Mouse (Mus musculus) limb, embryonic 13.5 days (tissue): ENCODE data around the gene Crot. TPM values are rescaled to one million over a fixed set of nuclear protein-coding genes. Genes with fewer than 3 reads are reported as not detected.

Source experiments
- ATAC-seq: fragments of 200-750 bp; cut with Nextera tagmentation; 2 replicates; pipeline ENCODE4 v1.8.0; 2017; ENCODE audit warnings: low read depth, moderate number of reproducible peaks, moderate TSS enrichment; ENCODE audit not compliant: low FRiP score
- H3K27ac ChIP-seq: fragments of 300-500 bp; sonication (generic); 2 replicates; pipeline ENCODE4 v1.5.1; 2015; ENCODE audit warnings: inconsistent platforms, mild to moderate bottlenecking, moderate library complexity
- H3K27me3 ChIP-seq: fragments of 300-500 bp; sonication (generic); 2 replicates; pipeline ENCODE4 v1.6.1; 2015; ENCODE audit warnings: mild to moderate bottlenecking, inconsistent platforms
- H3K36me3 ChIP-seq: fragments of 300-500 bp; sonication (generic); 2 replicates; pipeline ENCODE4 v1.6.1; 2015; ENCODE audit warnings: inconsistent platforms, mild to moderate bottlenecking, moderate library complexity
- H3K4me1 ChIP-seq: fragments of 300-500 bp; sonication (generic); 2 replicates; pipeline ENCODE4 v1.6.1; 2015; ENCODE audit warnings: inconsistent platforms
- H3K4me2 ChIP-seq: fragments of 300-500 bp; sonication (generic); replicated peaks from 2 replicates; pipeline ENCODE4 v1.6.1; 2015; ENCODE audit warnings: inconsistent platforms, mild to moderate bottlenecking, moderate library complexity
- H3K4me3 ChIP-seq: fragments of 300-500 bp; sonication (generic); 2 replicates; pipeline ENCODE4 v1.5.1; 2015; ENCODE audit warnings: moderate library complexity, mild to moderate bottlenecking, inconsistent platforms
- H3K9ac ChIP-seq: fragments of 300-500 bp; sonication (generic); 2 replicates; pipeline ENCODE4 v1.6.1; 2015; ENCODE audit warnings: mild to moderate bottlenecking, inconsistent platforms
- H3K9me3 ChIP-seq: fragments of 300-500 bp; sonication (generic); 2 replicates; pipeline ENCODE4 v1.6.1; 2016; ENCODE audit warnings: inconsistent platforms
- WGBS: fragments of 180-500 bp; shearing (Covaris S2); methylation state at CpG from one replicate; pipeline ENCODE4 v1.1.7; 2015; 5-methylcytosine and 5-hydroxymethylcytosine counted together
- polyA plus RNA-seq: library from polyadenylated mRNA; unstranded; fragments of >200 nt; fragmentation: Nextera tagmentation; extraction: Ambion mirVana; gene quantifications from 2 replicates; pipeline ENCODE4 v1.2.1, GENCODE M21; 2015

The Crot gene
- polyA plus RNA-seq, 1 experiment from 2014 or later: 46.5 TPM

GRCm38 (mm10) chr5:8937965-8938364 is 59.2 kb downstream of the Crot start:
- no peak for ATAC-seq
- Histone ChIP-seq H3K4me1 (no peaks in the 10 kb centered on the region), H3K4me2 (no peak overlapping the region), H3K36me3 (no peaks in the 10 kb centered on the region), H3K9ac (no peak overlapping the region), H3K27me3 (no peaks in the 10 kb centered on the region), H3K4me3 (no peak overlapping the region), H3K9me3 (no peaks in the 10 kb centered on the region), H3K27ac (no peak overlapping the region)
- 88% methylated on average over 7 of the region's 7 CpGs for WGBS

- no peak overlapping the region for H3K4me2 ChIP-seq
- H3K9me3 ChIP-seq: peaks cover 6% of the 10 kb centered on the region
- no peaks in the 10 kb centered on the region for H3K27me3 ChIP-seq
- no peaks in the 10 kb centered on the region for H3K4me1 ChIP-seq
- no peak overlapping the region for H3K9ac ChIP-seq
- ATAC-seq: no peak
- no peak overlapping the region for H3K27ac ChIP-seq
- no peaks in the 10 kb centered on the region for H3K36me3 ChIP-seq
- 89% methylated on average over 9 of the region's 9 CpGs for WGBS
- no peak overlapping the region for H3K4me3 ChIP-seq
Observed at GRCm38 (mm10) chr5:8928440-8928839, 68.7 kb downstream of the Crot start.

- ATAC-seq: no peak
- no peak overlapping the region for H3K4me2 ChIP-seq
- H3K4me1 ChIP-seq: no peaks in the 10 kb centered on the region
- H3K9ac ChIP-seq: no peak overlapping the region
- no peaks in the 10 kb centered on the region for H3K27me3 ChIP-seq
- H3K27ac ChIP-seq: no peak overlapping the region
- no peak overlapping the region for H3K4me3 ChIP-seq
- H3K36me3 ChIP-seq: no peaks in the 10 kb centered on the region
- 47% methylated on average over 6 of the region's 6 CpGs for WGBS
- H3K9me3 ChIP-seq: no peaks in the 10 kb centered on the region
Observed at GRCm38 (mm10) chr5:8917069-8917468, 80.1 kb downstream of the Crot start.

GRCm38 (mm10) chr5:8916400-8916799 is 80.7 kb downstream of the Crot start:
- WGBS: 93% methylated on average over 2 of the region's 2 CpGs
- no peak overlapping the region for H3K4me2 ChIP-seq
- no peaks in the 10 kb centered on the region for H3K4me1 ChIP-seq
- H3K27me3 ChIP-seq: no peaks in the 10 kb centered on the region
- ATAC-seq: no peak
- no peak overlapping the region for H3K4me3 ChIP-seq
- H3K27ac ChIP-seq: no peak overlapping the region
- H3K9me3 ChIP-seq: no peaks in the 10 kb centered on the region
- H3K9ac ChIP-seq: no peak overlapping the region
- H3K36me3 ChIP-seq: no peaks in the 10 kb centered on the region

Other genes starting within 250 kb of the Crot start
- 1.6 and 2.5 TPM in 2 replicates for gene Abcb1b, start 199.2 kb downstream of the Crot start, polyA plus RNA-seq
- 0.74 and 0.75 TPM in 2 replicates for gene Abcb4, start 103.6 kb downstream of the Crot start, polyA plus RNA-seq
- gene Tmem243, start 103.3 kb upstream of the Crot start, polyA plus RNA-seq: 18.5 TPM in 2 replicates
- gene Dmtf1, start 164.5 kb upstream of the Crot start, polyA plus RNA-seq: 58.9 and 64.8 TPM in 2 replicates